Mouse (Mus musculus): ENCODE results near the gene Bcar3.

Gene Bcar3

GRCm38 (mm10) chr3:122518231-122518736 is 224.3 kb downstream of the Bcar3 start:
- no peak for DNase-seq

DNA sequence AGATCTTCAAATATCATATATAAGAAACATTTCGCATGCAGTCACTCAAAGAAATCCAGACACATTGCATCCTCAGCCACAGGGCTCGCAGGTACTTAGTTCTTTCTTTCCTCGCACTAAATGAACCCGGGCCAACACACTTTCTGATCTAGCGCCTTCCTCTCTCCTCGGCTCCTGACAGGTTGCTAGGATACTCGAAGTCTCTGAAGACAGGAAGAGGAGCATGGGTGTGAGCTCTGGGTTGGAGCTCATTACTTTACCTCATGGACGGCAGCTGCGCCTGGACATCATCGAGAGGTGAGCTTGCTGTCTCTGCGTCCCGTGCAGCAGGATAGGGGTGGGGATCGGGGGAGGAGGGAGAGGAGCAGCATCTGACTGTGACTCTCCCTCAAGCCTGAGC is 225.1 kb downstream of the Bcar3 start:
- DNase-seq: no peak

GRCm38 (mm10) chr3:122520365-122520764 is 226.4 kb downstream of the Bcar3 start:
- DNase-seq: no peak

- DNase-seq: no peak
Observed at GRCm38 (mm10) chr3:122520875-122521274, 226.9 kb downstream of the Bcar3 start.

GRCm38 (mm10) chr3:122521294-122521693 is 227.4 kb downstream of the Bcar3 start:
- no peak for DNase-seq

DNA sequence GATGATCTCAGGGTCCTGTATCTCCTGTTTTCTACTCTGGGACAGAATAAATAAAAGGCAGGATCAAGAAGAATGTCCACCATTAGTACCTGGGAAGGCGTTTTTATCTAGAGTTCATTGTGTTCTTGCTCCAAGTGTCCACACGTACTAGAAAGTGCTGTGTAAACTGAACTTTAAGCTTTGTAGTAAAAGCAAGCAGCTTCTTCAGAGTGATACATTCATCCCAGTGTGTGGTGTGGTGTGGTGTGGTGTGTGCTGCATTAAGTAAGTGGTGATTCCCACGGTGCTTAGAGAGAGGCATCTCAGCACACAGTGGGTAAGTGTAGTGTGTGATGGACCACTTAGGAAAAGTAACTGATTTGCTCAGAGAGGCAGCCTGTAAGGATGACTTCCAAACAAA is 234.5 kb downstream of the Bcar3 start:
- no peak for DNase-seq

DNA sequence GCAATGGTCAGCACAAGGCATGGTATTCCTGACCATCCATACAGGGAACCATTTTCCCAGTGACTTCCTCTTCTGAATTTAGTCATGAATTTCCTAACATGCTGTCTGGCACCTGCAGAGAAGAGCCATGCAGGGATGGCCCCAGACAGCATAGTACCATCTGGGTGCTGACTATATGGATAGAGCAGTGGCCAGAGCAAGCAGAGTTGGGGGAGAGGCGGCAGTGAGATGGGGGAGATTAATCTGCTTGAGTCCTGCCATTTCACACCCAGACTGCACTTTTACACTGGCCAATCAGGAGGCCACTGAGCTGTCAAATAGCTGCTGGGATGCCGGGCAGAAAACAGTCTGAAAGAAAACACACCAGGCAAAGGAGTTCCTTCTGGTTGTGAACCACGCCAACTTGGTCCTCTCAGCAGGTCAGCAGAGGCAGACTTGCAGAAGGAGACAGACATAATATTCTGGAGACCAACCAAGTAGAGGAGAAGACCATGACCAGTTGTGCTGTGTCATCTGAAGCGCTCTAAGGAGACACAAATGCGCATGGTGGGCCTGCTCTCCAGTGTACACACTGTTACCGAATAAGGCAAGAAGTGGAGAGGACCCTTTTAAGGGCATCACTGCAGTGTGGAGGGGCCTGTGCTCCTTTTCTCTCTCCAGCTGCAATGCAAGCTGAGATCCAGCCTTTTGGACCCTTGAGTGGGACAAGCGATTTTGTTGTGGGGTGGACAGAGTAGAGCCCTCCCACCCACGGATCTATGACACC is 242.2 kb downstream of the Bcar3 start:
- no peak for DNase-seq

- DNase-seq: no peak
Observed at GRCm38 (mm10) chr3:122538851-122539250, 244.9 kb downstream of the Bcar3 start.

GRCm38 (mm10) chr3:122539961-122540690 is 246.2 kb downstream of the Bcar3 start:
- DNase-seq: no peak

GRCm38 (mm10) chr3:122540918-122541317 is 247.0 kb downstream of the Bcar3 start:
- DNase-seq: no peak

DNA sequence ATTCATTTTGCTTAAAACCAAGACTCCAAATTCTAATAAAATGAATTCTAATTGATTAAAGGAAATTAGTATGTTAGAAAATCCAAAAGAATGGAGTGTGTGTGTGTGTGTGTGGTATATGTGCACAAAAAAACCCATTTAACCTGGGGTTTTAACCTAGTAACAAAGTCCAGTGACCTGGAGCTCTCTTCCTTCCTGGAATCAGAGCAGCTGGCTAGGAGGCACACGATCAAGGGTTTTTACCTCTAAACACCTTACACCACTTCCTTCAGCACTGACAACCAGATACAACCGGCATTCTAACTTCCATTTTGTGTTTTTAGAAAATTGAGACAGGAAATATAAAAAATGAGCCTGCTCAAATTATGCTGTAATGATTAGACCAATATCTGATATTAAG is 251.4 kb downstream of the Bcar3 start:
- no peak for DNase-seq

DNA sequence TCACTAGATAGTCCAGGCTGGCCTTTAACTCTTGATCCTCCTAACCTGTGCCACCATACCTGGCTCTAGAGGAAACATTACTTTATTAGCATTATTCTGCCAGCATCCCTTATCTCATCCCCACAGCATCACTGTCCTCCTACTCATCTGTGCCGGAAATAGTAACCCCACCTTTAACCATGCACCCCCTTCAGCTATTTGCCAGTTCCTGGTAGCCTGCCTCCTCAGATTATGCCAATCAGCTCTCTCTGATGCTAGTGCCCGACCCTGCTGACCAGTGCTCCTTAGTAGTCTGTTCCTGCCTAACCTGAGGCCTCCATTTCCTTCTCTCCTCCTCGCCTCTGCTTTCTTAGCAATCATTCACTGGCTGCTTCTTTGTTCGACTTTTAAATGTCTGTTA is 253.5 kb downstream of the Bcar3 start:
- DNase-seq: no peak

DNA sequence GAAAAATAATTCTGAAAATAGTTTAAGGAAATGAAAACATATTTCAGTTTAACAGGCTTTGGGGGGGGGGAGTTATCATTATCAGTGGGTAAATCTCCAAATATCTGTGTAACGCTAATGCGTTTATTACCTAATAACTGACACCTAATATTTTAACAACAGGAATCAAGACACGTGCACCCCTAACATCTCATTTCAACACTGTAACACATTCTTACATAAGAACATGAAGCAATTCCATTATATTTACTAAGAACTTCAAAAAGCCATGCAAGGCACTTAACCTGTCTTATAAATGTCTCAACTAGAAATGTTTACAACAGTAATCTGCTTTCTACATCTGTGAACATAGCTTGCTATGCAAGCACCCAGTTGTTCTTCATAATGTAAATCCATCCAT is 257.2 kb downstream of the Bcar3 start:
- DNase-seq: no peak

GRCm38 (mm10) chr3:122557766-122558165 is 263.8 kb downstream of the Bcar3 start:
- DNase-seq: no peak

- peak; percentile 24 for DNase-seq
Observed at GRCm38 (mm10) chr3:122565285-122565684, 271.3 kb downstream of the Bcar3 start.

- DNase-seq: no peak
Observed at GRCm38 (mm10) chr3:122566112-122566511, 272.2 kb downstream of the Bcar3 start.

GRCm38 (mm10) chr3:122566549-122566948 is 272.6 kb downstream of the Bcar3 start:
- DNase-seq: no peak

DNA sequence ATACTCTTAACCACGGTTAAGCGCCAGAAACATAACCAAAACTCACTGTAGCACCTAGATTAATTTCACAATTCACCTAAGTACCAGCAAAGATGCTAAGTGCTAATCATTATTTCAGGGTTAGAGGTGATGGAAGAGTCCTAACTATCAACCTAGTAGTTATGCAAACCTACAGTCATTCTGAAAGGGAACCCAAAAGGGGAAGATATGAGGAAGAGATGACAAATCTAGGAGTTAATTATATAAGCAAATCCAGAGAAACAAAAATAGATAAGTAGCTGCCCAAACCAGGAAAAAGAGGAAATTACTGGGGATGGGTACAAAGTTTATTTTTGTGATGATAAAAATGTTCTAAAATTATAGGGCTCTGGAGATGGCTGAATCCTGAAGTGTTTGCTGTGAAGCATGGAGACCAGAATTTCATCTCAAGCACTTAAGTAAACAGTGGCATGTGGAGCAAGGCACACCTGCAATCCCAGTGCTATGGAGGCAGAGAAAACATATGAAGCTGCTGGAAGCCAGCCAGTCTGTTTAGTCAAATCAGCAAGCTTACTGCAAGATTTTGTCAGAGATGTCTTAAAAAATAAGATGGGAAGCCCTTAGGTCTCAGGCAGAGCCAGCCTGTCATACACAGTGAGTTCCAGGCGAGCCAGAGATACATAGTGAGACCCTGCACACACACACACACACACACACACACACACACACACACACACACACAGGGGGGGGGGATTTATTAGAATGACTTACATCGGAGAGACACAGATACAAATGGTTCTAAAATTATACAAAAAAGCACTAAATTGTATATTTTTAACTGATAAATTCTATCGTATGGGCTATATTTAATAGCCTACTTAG is 279.7 kb downstream of the Bcar3 start:
- no peak for DNase-seq

GRCm38 (mm10) chr3:122574921-122575320 is 281.0 kb downstream of the Bcar3 start:
- no peak for DNase-seq

DNA sequence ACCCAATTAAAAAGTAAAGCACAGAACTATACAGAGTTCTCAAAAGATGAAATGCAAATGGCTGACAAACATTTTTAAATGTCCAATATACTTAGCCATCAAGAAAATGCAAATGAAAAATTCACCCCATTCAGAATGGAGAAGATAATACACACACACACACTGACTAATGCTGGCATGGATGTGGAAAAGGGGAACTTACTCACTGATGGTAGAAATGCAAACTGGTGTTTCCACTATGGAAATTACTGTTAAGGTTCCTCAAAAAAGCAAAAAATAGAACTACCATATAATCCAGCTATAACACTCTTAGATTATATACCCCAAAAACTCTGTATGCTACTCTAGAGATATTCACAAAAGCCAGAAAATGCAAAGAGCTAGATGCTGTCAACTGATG is 283.4 kb downstream of the Bcar3 start:
- DNase-seq: no peak

Data from kidney, adult 11 months (tissue).